Mouse (Mus musculus) liver, embryonic 12.5 days (tissue): ENCODE measurements around the gene Tomm70a. TPM values are rescaled to one million over a fixed set of nuclear protein-coding genes. Genes with fewer than 3 reads are reported as not detected.
"Not testable (repeated sequence)": the region's sequence is repeated elsewhere in the genome, so short reads cannot be mapped to it uniquely, and the experiment has no call there.

Experiments used
- ATAC-seq: fragments of 200-750 bp; cut with Nextera tagmentation; 2 replicates; pipeline ENCODE4 v1.8.0; 2017; ENCODE audit warnings: moderate number of reproducible peaks, mild to moderate bottlenecking, moderate library complexity
- H3K27ac ChIP-seq: fragments of 300-500 bp; sonication (generic); 2 replicates; pipeline ENCODE4 v1.5.1; 2016; ENCODE audit warnings: mild to moderate bottlenecking
- H3K27me3 ChIP-seq: fragments of 300-500 bp; sonication (generic); replicated peaks from 2 replicates; pipeline ENCODE4 v1.6.1; 2016; ENCODE audit warnings: mild to moderate bottlenecking, moderate library complexity
- H3K36me3 ChIP-seq: fragments of 300-500 bp; sonication (generic); 2 replicates; pipeline ENCODE4 v1.6.1; 2016; ENCODE audit warnings: mild to moderate bottlenecking, moderate library complexity
- H3K4me1 ChIP-seq: fragments of 300-500 bp; sonication (generic); 2 replicates; pipeline ENCODE4 v1.6.1; 2016
- H3K4me2 ChIP-seq: fragments of 300-500 bp; sonication (generic); 2 replicates; pipeline ENCODE4 v1.6.1; 2016; ENCODE audit warnings: mild to moderate bottlenecking, moderate library complexity
- H3K4me3 ChIP-seq: fragments of 300-500 bp; sonication (generic); 2 replicates; pipeline ENCODE4 v1.5.1; 2016; ENCODE audit warnings: mild to moderate bottlenecking, moderate library complexity
- H3K9ac ChIP-seq: fragments of 300-500 bp; sonication (generic); 2 replicates; pipeline ENCODE4 v1.6.1; 2016; ENCODE audit warnings: mild to moderate bottlenecking, moderate library complexity
- H3K9me3 ChIP-seq: fragments of 300-500 bp; sonication (generic); replicated peaks from 2 replicates; pipeline ENCODE4 v1.6.1; 2016; ENCODE audit warnings: mild to moderate bottlenecking, moderate library complexity
- WGBS: fragments of 180-500 bp; shearing (Covaris S2); methylation state at CpG from one replicate; pipeline ENCODE4 v1.1.7; 2016; ENCODE audit not compliant: insufficient replicate concordance; 5-methylcytosine and 5-hydroxymethylcytosine counted together
- polyA plus RNA-seq: library from polyadenylated mRNA; unstranded; fragments of >200 nt; fragmentation: Nextera tagmentation; extraction: Ambion mirVana; gene quantifications from 2 replicates; pipeline ENCODE4 v1.2.1, GENCODE M21; 2016

Tomm70a gene
- polyA plus RNA-seq, 1 experiment from 2014 or later, result 50.7 TPM

GRCm38 (mm10) chr16:57157728-57158127 lies 36.2 kb downstream of the Tomm70a start:
- 70% methylated on average over 4 of the region's 4 CpGs for WGBS
- Histone ChIP-seq H3K9me3 (no peaks in the 10 kb centered on the region), H3K27ac (no peak overlapping the region), H3K9ac (no peak overlapping the region), H3K27me3 (no peaks in the 10 kb centered on the region), H3K4me3 (no peak overlapping the region), H3K4me1 (peaks cover 14% of the 10 kb centered on the region), H3K4me2 (no peak overlapping the region), H3K36me3 (peaks cover 87% of the 10 kb centered on the region)
- ATAC-seq, result no peak

GRCm38 (mm10) chr16:57159835-57160234 lies 38.3 kb downstream of the Tomm70a start:
- Histone ChIP-seq H3K27ac (no peak overlapping the region), H3K9ac (no peak overlapping the region), H3K27me3 (no peaks in the 10 kb centered on the region), H3K9me3 (no peaks in the 10 kb centered on the region), H3K4me2 (no peak overlapping the region), H3K4me3 (no peak overlapping the region), H3K36me3 (peaks cover 84% of the 10 kb centered on the region), H3K4me1 (peaks cover 19% of the 10 kb centered on the region)
- no peak for ATAC-seq
- WGBS, result 57% methylated on average over 7 of the region's 7 CpGs

- Histone ChIP-seq H3K9me3 (no peaks in the 10 kb centered on the region), H3K4me3 (no peak overlapping the region), H3K4me2 (no peak overlapping the region), H3K4me1 (peaks cover 18% of the 10 kb centered on the region), H3K36me3 (peaks cover 66% of the 10 kb centered on the region), H3K9ac (no peak overlapping the region), H3K27me3 (no peaks in the 10 kb centered on the region), H3K27ac (no peak overlapping the region)
- no peak for ATAC-seq
- 82% methylated on average over 5 of the region's 5 CpGs for WGBS
Observed at GRCm38 (mm10) chr16:57162841-57163240, 41.3 kb downstream of the Tomm70a start.

GRCm38 (mm10) chr16:57163694-57164093 lies 42.2 kb downstream of the Tomm70a start:
- no peak overlapping the region for H3K9ac ChIP-seq
- H3K4me1 ChIP-seq, result peaks cover 18% of the 10 kb centered on the region
- no peak for ATAC-seq
- no peak overlapping the region for H3K4me2 ChIP-seq
- 82% methylated on average over 1 of the region's 1 CpGs for WGBS
- H3K27me3 ChIP-seq, result no peaks in the 10 kb centered on the region
- H3K36me3 ChIP-seq, result peaks cover 58% of the 10 kb centered on the region
- H3K9me3 ChIP-seq, result no peaks in the 10 kb centered on the region
- H3K27ac ChIP-seq, result no peak overlapping the region
- H3K4me3 ChIP-seq, result no peak overlapping the region

GRCm38 (mm10) chr16:57165157-57165556 lies 43.7 kb downstream of the Tomm70a start:
- Histone ChIP-seq H3K9ac (no peak overlapping the region), H3K4me3 (no peak overlapping the region), H3K4me2 (no peak overlapping the region), H3K9me3 (no peaks in the 10 kb centered on the region), H3K27me3 (no peaks in the 10 kb centered on the region), H3K4me1 (peaks cover 18% of the 10 kb centered on the region), H3K27ac (no peak overlapping the region), H3K36me3 (peaks cover 45% of the 10 kb centered on the region)
- WGBS, result 93% methylated on average over 5 of the region's 5 CpGs
- ATAC-seq, result no peak

GRCm38 (mm10) chr16:57166086-57166485 lies 44.6 kb downstream of the Tomm70a start:
- no peak overlapping the region; the same call in 1 of the 2 replicates for H3K27ac ChIP-seq
- H3K36me3 ChIP-seq, result peaks cover 39% of the 10 kb centered on the region
- H3K9ac ChIP-seq, result peak overlapping the region; percentile 86
- no peaks in the 10 kb centered on the region for H3K27me3 ChIP-seq
- WGBS, result 57% methylated on average over 6 of the region's 6 CpGs
- peaks cover 18% of the 10 kb centered on the region for H3K4me1 ChIP-seq
- no peak for ATAC-seq
- peak overlapping the region; percentile 83 for H3K4me3 ChIP-seq
- no peaks in the 10 kb centered on the region for H3K9me3 ChIP-seq
- H3K4me2 ChIP-seq, result peak overlapping the region; percentile 96

- Histone ChIP-seq H3K4me1 (peaks cover 18% of the 10 kb centered on the region), H3K27me3 (no peaks in the 10 kb centered on the region), H3K9me3 (no peaks in the 10 kb centered on the region), H3K9ac (peak within 1 kb of the TSS; percentile 86), H3K27ac (peak within 1 kb of the TSS; percentile 86), H3K36me3 (peaks cover 36% of the 10 kb centered on the region), H3K4me2 (peak within 1 kb of the TSS; percentile 96), H3K4me3 (peak within 1 kb of the TSS; percentile 83)
- under 1% methylated on average over 58 of the region's 58 CpGs for WGBS
- peak; percentile 95 for ATAC-seq
Observed at GRCm38 (mm10) chr16:57166611-57167513, 45.4 kb downstream of the Tomm70a start, which contains the start of gene Nit2. TSS of gene Nit2 (minus strand) at chr16:57167341.

GRCm38 (mm10) chr16:57167514-57167912 lies 46.0 kb downstream of the Tomm70a start:
- Histone ChIP-seq H3K4me1 (peaks cover 18% of the 10 kb centered on the region), H3K4me2 (peak overlapping the region; percentile 96), H3K4me3 (peak overlapping the region; percentile 83), H3K36me3 (peaks cover 32% of the 10 kb centered on the region), H3K9ac (peak overlapping the region; percentile 86; the same call in 1 of the 2 replicates), H3K27me3 (no peaks in the 10 kb centered on the region), H3K27ac (peak overlapping the region; percentile 86; the same call in 1 of the 2 replicates), H3K9me3 (no peaks in the 10 kb centered on the region)
- WGBS, result 31% methylated on average over 5 of the region's 5 CpGs
- peak; percentile 27 for ATAC-seq

GRCm38 (mm10) chr16:57168236-57168635 lies 46.7 kb downstream of the Tomm70a start:
- WGBS, result 70% methylated on average over 4 of the region's 4 CpGs
- no peak overlapping the region for H3K4me2 ChIP-seq

GRCm38 (mm10) chr16:57171161-57171560 lies 49.7 kb downstream of the Tomm70a start:
- Histone ChIP-seq H3K4me3 (no peak overlapping the region), H3K4me2 (no peak overlapping the region), H3K4me1 (peaks cover 8% of the 10 kb centered on the region), H3K36me3 (peaks cover 26% of the 10 kb centered on the region), H3K27ac (no peak overlapping the region), H3K9me3 (no peaks in the 10 kb centered on the region), H3K27me3 (no peaks in the 10 kb centered on the region), H3K9ac (no peak overlapping the region)
- no peak for ATAC-seq
- WGBS, result 86% methylated on average over 8 of the region's 8 CpGs

More at GRCm38 (mm10) chr16:57168236-57168635, 46.7 kb downstream of the Tomm70a start:
- Histone ChIP-seq H3K4me1 (peaks cover 16% of the 10 kb centered on the region), H3K36me3 (peaks cover 27% of the 10 kb centered on the region), H3K4me3 (no peak overlapping the region), H3K27ac (no peak overlapping the region), H3K27me3 (no peaks in the 10 kb centered on the region), H3K9ac (no peak overlapping the region), H3K9me3 (no peaks in the 10 kb centered on the region)
- no peak for ATAC-seq

GRCm38 (mm10) chr16:57171570-57171969 lies 50.1 kb downstream of the Tomm70a start:
- Histone ChIP-seq H3K36me3 (peaks cover 30% of the 10 kb centered on the region), H3K27me3 (no peaks in the 10 kb centered on the region), H3K4me1 (peaks cover 7% of the 10 kb centered on the region), H3K4me2 (no peak overlapping the region), H3K4me3 (no peak overlapping the region), H3K9me3 (no peaks in the 10 kb centered on the region), H3K9ac (no peak overlapping the region), H3K27ac (no peak overlapping the region)
- ATAC-seq, result no peak
- WGBS, result 79% methylated on average over 6 of the region's 6 CpGs

GRCm38 (mm10) chr16:57174480-57174879 lies 53.0 kb downstream of the Tomm70a start:
- H3K4me2 ChIP-seq, ATAC-seq, H3K4me1 ChIP-seq, H3K9me3 ChIP-seq, H3K9ac ChIP-seq, H3K27me3 ChIP-seq, H3K27ac ChIP-seq, H3K4me3 ChIP-seq: not testable (repeated sequence)
- H3K36me3 ChIP-seq, result peaks cover 42% of the 10 kb centered on the region
